Mouse (Mus musculus) right cerebral cortex, adult 18-20 months (tissue): Measurements from ENCODE around the gene 4933416C03Rik.

Experiments used
- DNase-seq: peaks from one replicate; pipeline ENCODE4 v3.0.0; 2022; ENCODE audit warnings: mixed read lengths

The 4933416C03Rik gene

DNA sequence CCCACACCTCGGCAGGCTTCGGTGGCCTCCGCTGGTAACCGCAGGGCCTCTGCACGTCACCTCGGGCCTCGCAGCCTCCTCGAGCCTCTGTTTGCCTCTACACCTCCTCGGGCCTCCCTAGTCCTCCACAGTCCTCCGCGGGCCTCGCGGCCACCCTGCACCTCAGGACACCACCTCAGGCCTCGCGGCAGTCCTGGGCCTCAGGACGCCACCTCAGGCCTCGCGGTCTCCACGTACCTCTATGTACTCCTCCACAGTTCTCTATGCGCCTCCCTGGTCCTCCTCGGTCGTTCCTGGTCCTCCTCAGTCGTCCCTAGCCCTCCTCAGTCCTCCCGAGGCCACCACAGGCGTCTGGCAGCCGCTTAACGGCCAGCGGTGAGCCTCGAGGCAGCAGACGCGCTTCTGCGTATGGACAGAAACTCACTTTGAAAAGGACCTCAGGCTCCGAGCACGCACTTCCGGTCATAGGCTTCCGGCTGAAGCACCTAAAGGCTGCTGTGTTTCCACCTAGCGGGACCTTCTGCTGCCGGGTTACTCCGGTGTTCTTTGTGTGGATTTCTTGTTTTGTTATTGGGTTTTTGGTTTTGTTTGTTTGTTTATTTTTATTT is at the start of gene 4933416C03Rik:
Gene 4933416C03Rik (minus strand): TSS at position 51 of the 608 bp plus-strand sequence.
- DNase-seq, result no peak

DNA sequence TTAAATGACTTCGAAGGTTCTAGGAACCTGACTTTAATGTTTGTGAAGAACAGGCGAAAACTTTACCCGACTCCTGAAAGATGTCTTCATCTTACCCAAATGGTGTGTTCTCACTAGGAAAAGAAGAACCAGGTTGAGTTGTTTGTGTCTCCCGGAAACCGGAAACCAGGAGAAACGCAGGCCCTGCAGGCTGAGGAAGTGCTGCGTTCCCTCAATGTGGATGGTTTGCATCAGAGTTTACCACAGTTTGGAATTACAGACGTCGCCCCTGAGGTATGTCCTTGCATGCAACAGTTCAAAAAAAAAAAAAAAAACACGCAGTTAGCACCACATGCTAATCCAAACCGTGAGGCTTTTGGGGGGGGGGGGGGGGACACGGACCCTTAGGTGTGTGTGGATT is 48.6 kb upstream of the 4933416C03Rik start:
- DNase-seq, result no peak

DNA sequence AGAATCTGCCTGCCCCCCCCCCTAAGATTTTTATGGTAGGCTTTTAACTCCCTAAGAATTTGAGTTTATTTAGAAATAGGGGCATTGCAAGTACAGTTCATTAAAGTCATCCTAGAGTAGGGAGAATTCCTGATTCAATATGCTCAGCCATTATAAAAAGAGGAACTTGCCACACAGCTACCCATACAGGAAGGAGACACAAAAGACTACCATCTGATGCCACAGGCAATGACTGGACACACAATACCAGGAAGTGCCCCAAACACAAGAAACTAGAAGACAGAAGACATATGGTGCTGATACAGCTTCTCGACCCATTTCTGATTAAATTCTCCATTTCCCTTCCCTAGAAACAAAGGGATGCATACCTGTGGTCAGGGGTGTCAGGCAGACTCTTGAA is 43.0 kb upstream of the 4933416C03Rik start:
- DNase-seq, result no peak

DNA sequence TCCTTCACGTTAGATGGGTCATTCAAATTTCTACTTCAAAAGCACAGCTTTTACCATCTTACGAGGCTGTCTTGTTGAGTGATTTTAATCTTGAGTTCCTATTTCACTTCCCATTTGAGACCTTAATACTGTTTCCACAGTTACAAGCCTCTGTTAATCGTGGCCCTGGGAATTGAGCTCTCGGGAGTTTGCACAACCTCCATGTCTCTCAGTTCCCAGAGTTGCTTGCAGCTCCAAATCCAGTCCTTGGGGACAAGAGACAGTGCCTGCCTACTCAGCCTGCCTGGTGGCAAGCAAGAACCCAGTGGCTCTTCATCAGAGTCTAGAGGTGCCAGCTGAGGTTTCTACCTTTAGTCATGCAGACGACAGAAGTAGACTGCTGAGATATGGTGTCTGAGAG is 41.0 kb upstream of the 4933416C03Rik start:
- DNase-seq, result no peak

DNA sequence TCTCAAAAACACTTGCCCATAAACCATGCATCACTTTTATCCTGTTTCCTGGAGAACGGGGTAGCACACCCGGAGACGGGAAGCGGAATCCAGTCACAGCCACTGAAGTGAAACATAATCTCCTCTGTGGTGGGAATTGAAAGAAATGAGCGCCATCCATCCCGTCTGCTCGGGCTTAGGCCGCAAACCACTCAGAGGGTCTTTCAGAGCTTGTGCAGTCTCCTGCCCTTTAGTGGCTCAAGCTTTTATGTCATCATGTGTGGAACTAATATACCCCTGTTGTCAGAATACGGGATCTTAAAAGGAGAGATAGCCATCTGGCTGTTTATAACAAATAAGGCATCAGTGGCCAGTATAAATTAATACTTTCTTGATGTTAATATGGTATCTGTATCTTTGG is 32.4 kb upstream of the 4933416C03Rik start:
- no peak for DNase-seq

DNA sequence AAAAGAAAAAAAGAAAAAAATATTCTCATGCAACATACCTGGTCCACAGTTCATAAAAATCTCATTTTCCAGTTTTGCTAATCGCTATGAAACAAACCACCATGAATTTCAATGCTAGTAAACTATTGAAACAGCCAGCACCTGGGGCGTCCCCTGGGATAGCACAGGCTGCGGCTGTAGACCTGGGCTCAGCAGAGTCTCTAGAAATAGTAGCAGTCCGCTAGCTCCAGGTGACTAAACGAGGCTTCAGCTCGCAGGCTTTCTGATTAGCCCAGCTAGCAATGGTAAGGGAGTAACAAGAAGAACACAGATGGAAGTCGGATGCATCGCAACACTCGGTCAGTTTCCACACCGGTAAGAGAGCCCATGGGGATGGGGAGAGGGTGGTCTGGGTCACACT is 30.0 kb upstream of the 4933416C03Rik start:
- peak; percentile 2 for DNase-seq

DNA sequence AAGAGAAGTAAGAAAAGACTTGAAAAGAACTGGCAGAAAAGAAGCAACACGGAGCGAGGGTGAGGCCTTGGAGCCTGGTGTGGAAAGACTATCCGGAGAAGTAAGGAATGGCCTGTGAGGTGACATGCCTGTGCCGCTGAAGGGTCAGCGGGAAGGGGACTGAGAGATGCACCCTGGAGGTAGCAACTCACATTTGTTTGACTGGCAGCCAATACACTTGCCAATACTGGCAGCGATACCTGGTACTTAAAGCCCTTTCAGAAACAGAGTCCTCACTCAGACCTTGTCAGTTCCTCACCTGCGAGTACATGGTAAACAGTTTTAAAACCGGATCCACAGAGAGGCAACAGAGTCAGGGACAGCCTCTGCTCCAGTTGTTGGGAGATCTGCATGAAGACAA is 26.5 kb upstream of the 4933416C03Rik start:
- DNase-seq, result no peak

DNA sequence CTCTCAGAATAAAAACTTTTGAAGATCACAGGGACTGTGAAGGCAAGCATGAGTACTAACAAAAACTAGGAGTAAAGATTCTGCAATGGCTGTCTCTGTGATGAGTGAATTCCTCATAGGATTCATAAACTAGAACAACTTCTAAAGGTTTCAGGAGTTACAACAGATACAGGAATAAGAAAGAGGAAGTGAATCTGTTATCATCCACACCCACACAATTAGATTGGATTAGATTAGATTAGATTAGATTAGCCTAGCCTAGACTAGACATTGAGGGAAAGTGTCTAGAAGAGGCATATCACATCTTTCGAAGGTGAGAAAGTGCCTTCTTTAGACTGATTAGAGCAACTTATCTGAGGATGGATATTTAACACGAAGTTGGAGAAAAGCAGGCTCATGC is 21.5 kb upstream of the 4933416C03Rik start:
- no peak for DNase-seq

DNA sequence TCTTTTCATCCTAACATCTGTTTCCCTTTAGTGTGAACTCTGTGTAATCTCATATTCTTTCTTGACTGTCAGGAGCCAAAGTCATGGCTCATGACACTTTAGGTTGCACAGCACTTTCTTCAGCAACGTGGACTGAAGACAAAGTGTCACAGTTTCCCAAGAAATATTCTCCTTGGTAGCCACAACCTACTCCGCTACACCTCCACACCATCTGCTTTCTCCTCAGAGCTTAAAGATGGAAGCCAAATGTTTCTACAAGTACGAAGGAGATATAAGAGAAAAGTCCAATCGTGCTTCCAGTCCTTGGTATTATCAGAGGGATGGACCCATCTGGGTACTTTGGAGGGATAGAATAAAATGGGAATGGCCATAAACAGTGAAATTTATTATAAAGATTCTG is 18.5 kb upstream of the 4933416C03Rik start:
- DNase-seq, result peak; percentile 64

DNA sequence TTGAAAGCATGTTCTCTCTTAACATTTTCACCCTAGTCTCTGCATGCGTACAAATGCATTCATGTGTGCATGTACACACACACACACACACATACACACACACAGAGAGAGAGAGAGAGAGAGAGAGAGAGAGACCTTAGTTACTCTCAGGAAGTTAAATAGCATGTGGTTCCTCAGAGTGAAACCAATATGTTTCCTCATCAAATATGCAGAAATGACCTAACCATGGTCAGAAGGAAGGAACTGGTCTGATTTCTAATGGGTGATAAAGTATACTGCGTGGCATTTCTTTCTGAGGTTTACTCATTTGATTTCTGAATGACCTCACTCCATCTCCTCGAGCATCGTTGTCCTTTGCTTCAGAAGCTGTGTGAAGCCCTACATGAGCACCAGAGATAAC is 17.5 kb upstream of the 4933416C03Rik start:
- no peak for DNase-seq

DNA sequence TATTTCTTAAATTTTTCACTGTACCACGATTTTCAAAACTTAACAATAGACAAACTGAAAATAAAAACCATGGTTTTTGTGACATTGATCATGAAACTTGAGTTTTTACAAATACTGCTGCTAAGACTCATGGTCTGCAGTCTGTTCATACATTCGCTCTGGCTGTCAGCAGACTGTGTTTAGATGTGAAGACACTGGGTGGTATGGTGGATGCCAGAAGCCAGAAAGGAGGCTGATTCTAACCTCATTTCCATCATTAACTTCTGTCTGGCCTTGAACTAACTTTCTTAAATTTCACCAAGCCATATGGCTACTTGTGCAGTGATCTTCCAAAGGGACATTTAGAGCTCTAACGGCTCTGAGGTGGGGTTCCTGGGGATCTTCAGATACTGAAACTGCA is 16.7 kb upstream of the 4933416C03Rik start:
- DNase-seq, result no peak

DNA sequence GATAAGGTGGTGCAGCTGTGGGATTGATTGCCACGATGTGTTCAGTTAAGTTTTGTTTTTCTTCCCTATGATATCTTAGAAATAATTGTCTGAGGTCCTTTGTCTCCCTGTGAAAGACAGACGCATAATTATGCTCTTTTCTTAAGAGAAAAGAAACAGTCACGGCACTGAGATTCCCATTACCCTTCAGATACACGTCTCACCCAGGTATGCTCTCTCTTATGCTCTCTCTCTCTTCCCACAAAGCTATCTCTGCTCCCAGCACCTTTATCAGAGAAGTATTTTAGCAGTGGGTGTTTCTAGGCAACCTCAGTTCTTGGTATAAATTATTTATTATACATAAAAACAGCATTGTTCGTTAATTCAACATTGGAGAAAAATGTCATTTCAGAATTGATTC is 11.6 kb upstream of the 4933416C03Rik start:
- no peak for DNase-seq

DNA sequence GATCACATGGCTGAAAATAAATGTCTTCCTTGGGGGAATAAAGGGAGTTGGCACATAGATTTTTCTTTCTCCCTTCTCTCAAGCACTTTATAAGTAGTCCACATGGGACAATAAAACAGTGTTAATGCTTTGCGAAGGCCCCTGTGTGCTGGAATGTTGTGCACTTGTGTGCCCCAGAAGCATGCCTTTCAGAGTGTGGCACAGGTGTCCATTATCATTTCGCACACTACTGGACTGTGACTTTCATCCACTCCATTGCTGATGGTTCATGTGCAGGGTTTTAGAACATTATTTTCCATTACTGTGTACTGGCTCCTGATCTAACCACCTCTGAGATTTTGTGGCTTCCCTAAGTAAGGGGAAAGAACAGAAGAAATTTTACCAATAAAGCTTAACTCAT is 10.1 kb upstream of the 4933416C03Rik start:
- DNase-seq, result no peak

DNA sequence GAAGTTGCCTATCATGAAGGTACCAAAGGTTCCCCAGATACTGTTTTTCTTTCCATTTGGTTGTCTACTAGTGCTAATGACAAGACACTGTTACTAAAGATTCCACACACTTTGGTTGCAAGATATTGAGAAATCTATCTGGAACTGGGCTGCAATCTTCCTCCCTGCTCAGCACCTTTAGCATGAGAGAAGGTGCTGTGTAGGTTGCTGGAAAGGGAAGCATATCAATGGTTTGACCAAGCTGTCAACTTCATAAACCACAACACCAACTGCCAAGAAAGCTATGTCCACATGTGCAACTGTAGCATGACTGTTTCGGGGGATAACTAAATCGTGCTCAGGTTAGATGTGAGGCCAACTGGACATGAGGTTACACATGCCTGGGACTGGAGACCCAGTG is 7.7 kb upstream of the 4933416C03Rik start:
- no peak for DNase-seq

DNA sequence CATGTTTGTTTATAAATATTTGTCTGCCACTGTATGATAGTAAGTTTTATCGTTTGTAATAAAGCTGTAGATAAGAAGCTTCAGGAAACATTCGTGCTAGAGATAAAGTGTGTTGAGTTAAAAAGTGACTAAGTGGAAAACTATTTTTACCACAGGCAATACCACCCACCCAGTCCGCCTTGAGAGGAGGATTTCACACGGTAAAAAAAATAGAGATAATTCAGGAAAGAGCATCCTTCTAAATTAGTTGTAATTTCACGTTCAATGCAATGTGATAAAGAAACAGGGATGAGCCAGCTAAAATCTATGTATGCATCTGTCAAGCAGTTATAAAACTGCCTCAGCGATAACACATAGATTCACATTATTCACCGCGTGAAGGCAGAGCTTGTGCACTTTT is 3.3 kb upstream of the 4933416C03Rik start:
- peak; percentile 38 for DNase-seq

DNA sequence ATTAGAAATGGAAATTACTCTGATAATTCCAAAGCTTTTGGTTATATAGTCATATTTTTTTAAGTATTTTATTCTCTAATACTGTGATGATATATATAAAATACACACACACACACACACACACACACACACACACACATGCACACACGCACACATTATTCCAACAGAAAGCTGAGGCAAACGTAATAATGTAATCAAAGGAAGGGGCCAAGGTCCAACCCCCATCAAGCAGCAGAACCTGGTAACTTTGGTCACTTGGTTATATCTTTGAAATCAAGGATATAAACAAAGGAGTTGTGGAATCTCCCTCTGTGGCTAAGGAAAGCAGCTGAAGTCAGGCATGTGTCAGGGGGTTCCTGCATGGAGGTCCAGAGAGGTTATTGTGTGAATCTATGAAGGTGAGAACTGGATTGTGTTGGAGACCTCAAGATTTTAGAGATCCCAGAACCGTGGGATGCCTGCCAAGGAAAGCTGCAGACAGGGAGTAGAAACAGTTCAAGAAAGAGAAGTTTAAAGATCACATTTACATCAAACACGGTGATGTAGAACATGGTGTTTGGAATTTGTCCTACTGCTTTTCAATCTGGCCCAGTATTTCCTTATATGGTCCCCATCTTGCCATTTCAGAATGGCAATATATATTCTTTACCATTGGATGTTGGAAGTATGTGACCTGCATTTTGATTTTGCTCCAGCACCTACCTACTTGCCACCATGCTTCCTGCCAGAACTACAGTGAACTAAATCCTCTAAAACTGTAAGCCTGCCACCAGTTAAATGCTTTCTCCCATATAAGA is 2.4 kb upstream of the 4933416C03Rik start:
- no peak for DNase-seq

DNA sequence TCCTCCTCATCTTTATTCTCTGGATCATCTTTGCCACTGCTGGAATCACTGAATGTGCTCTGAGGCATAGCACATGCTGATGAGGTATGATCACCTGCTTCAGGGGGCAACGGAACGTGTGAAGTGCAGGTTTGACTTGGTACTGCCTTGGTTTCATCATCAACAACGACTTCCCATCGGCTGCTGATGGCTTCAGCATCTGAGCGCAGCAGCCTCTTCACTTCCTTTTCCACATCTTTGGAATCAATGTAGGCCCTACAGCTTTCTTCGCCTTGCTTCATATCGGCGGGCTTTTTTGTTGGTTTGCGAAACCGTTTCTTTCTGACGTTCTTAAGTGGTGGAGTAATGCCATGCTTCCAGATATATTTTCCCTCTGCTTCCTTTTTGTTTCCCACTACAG is 849 bp downstream of the 4933416C03Rik start:
- DNase-seq, result no peak

DNA sequence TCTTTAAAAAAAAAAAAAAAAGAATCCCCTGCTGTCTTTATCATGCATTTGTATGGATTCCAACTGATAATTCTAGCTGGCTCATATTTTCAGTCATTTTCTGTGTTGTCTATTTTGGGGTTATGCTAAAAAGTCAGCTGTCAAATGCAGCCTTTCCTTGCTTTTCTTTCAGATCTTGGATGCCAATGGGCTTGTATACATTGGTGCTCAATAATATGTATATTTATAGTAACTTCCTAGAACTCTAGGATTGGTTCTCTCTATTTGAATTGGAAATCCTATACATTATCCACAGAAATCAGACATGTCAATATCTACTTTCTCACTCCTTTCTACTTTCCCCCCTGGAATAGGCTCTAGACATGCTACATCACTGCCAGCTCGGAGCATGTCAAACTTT is 5.0 kb downstream of the 4933416C03Rik start:
- DNase-seq, result no peak

DNA sequence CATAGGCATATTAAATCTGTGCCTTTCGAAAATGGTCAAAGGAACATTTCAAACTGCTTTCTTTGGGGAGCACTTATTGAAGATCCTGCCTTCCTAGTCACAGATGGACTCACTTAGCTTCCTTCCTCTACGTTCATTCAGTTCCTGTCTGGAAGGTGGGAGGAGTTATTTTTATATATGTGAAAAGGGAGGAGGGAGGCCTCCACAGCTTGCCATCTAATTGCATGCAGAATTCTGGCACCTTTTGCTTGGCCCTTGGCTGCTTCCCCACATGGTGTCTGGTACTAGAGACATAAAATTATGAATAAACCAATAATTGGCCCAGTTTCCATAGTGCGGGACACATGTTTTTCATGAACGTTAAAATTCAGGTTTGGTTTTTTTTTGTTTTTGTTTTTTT is 5.5 kb downstream of the 4933416C03Rik start:
- peak; percentile 49 for DNase-seq

DNA sequence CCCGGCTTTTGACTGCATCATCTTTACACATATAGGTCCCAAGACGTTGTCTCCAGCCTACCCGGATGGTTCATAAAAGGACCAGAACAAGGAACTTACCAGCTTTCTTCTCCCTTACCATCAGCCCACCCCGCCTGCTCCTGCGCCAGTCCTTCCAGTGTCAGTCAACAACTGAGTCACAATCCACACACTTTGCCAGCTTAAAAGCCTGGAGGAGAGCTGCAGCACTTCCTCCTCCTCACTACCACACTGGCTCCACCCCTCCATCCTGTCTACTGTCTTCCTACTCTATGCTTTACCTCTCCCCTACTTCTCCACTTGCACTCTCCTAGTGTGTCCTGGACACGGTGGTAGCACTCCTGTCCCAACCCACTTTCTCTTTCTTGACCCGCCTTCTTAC is 15.2 kb downstream of the 4933416C03Rik start:
- DNase-seq, result peak; percentile 11

DNA sequence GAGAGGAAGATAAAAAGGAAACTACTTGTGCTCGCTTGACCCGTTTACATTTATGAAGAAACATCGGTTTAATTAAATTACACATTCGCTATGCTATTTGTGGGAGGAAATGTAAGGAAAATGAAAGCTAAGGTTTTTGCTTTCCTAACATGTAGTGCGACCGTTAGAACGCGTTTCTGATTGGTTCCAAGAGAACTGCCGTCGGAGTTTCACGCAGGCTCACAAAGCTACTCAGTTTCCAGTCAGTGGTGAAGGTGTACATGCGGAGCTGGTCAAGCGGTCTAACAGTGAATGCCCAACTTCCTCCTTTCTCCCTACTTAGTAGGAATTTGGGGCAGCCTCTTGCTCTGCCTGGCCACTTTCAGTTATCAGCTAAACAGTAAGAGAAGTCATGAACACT is 17.3 kb downstream of the 4933416C03Rik start:
- no peak for DNase-seq

DNA sequence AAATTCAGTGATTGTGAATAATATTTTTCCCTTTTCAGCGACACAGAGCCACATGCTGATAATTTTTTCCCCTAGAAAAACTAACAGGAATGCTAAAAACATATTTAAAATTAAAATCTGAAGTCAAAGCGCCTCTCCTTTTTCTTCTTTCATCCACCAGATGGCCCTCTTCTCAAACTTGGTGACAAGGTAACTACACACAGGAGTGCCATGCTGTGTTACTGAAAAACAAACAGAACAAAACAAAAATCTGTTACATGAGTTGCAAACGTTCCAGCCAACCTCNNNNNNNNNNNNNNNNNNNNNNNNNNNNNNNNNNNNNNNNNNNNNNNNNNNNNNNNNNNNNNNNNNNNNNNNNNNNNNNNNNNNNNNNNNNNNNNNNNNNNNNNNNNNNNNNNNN is 29.8 kb downstream of the 4933416C03Rik start:
- peak; percentile 13 for DNase-seq

DNA sequence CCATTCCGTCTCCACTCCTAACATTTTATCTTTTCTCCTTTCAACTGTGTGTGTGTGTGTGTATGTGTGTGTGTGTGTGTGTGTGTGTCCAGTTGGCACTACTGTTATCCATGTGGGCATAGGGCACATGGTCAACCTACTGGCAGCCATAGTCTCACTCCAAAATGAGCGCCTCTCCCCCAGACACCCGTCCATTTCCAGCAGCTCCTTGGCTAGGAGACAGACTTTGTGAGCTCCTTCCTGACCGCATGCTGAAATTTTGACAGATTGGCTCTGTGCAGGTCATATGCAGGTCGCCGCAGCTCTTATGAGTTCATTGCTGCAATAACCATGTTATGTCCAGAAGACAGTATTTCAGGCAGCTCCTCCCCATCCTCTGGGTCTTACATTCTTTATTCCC is 32.9 kb downstream of the 4933416C03Rik start:
- no peak for DNase-seq

DNA sequence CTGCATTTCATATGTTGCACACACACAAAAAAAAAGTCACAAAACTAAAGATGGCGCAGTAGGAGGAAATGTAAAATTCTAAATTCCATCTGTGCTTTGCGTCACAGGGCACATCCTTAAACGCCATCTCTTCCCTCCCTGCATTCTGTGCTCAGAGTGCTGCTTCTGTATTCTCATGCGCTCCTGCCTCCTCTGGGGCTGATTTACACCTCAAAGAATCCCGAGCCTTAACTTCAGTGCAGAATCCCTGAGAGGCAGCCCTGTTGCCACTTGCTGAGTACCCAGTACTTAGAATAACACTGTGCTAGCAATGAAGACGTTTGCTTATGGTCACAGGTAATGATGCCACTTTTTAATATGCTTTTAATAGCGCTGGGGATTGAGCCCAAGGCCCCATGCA is 34.3 kb downstream of the 4933416C03Rik start:
- no peak for DNase-seq

DNA sequence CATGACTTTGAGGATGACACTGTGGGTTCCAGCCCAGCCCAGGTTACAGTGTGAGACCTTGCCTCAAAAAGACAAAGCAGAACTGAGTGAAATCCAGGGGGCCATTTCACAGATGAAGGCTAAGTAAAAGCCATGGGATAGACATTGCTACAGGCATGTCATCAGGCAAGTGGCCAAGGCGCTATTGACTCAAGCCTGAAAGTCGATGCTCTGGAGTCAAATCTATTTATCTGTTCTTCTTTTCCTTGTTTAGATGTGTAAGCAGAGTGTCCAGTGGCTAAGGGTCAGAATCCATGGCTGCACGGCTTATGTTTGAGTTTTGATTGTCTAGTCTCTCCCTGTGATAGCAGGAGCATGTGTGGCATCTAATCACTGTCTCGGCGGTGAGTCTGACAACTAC is 35.1 kb downstream of the 4933416C03Rik start:
- no peak for DNase-seq
